Mouse (Mus musculus) midbrain, embryonic 14.5 days (tissue): ENCODE measurements at regions not wholly inside any gene's neighbourhood (a gene's known extent, or its start where the extent isn't known, plus 50 kb on each side); places are given as distances from the start of the nearest gene placed in this dataset.

Experiments
- ATAC-seq: fragments of 200-750 bp; cut with Nextera tagmentation; 2 replicates; pipeline ENCODE4 v1.8.0; 2017; ENCODE audit warnings: moderate number of reproducible peaks, moderate library complexity; ENCODE audit not compliant: low FRiP score, low TSS enrichment
- DNase-seq: peaks from one replicate; pipeline ENCODE4 v3.0.0-alpha.2; 2015
- H3K27ac ChIP-seq: fragments of 300-500 bp; sonication (generic); replicated peaks from 2 replicates; pipeline ENCODE4 v1.5.1; 2014; ENCODE audit warnings: mild to moderate bottlenecking, low read depth, low read length, moderate library complexity
- H3K27me3 ChIP-seq: fragments of 300-500 bp; sonication (generic); 2 replicates; pipeline ENCODE4 v1.6.1; 2014; ENCODE audit warnings: low read length, control low read depth, mixed read lengths; ENCODE audit not compliant: control insufficient read depth, insufficient read depth
- H3K36me3 ChIP-seq: fragments of 300-500 bp; sonication (generic); 2 replicates; pipeline ENCODE4 v1.6.1; 2014; ENCODE audit warnings: low read length, control low read depth; ENCODE audit not compliant: control insufficient read depth, insufficient read depth
- H3K4me1 ChIP-seq: fragments of 300-500 bp; sonication (generic); 2 replicates; pipeline ENCODE4 v1.6.1; 2014; ENCODE audit warnings: mild to moderate bottlenecking, antibody characterized with exemption, low read length, control low read depth; ENCODE audit not compliant: control insufficient read depth, insufficient read depth
- H3K4me2 ChIP-seq: fragments of 300-500 bp; sonication (generic); 2 replicates; pipeline ENCODE4 v1.6.1; 2014; ENCODE audit warnings: mild to moderate bottlenecking, low read length, moderate library complexity
- H3K4me3 ChIP-seq: fragments of 300-500 bp; sonication (generic); replicated peaks from 2 replicates; pipeline ENCODE4 v1.5.1; 2014; ENCODE audit warnings: low read depth, low read length
- H3K9ac ChIP-seq: fragments of 300-500 bp; sonication (generic); replicated peaks from 2 replicates; pipeline ENCODE4 v1.6.1; 2014; ENCODE audit warnings: mild to moderate bottlenecking, low read length, moderate library complexity
- H3K9me3 ChIP-seq: fragments of 300-500 bp; sonication (generic); 2 replicates; pipeline ENCODE4 v1.6.1; 2016; ENCODE audit warnings: low read length, control low read depth, mixed read lengths; ENCODE audit not compliant: control insufficient read depth
- WGBS: fragments of 180-500 bp; shearing (Covaris S2); extraction: QIAGEN DNeasy Blood & Tissue Kit; methylation state at CpG from one replicate; pipeline ENCODE4 v1.1.7; 2014; 5-methylcytosine and 5-hydroxymethylcytosine counted together

DNA sequence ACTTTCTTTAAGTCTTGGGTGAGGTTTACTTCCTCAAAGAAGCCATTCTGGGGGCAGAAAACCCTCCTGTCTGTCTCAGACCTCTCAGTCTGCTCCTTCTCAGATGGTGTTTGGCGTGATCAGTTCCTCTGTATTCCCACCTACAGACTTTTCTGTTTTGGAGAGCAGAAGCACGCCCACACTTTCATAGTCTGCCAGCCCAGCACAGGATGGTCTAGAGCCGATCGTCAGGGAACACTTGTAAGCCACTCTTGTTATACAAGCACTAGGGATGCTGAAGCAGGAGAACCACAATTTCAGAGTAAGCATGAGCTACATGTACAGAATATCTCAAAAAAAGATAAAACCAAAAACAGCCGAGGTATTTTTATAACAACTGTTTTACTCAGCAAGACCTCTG lies 410.4 kb downstream of the Efna5 start:
- Histone ChIP-seq H3K27ac (no peak overlapping the region), H3K27me3 (no peaks in the 10 kb centered on the region), H3K9ac (no peak overlapping the region), H3K36me3 (no peaks in the 10 kb centered on the region), H3K4me3 (no peak overlapping the region), H3K4me1 (no peaks in the 10 kb centered on the region), H3K4me2 (no peak overlapping the region), H3K9me3 (no peaks in the 10 kb centered on the region)
- ATAC-seq (no peak), DNase-seq (no peak)
- WGBS = 91% methylated on average over 5 of the region's 5 CpGs

DNA sequence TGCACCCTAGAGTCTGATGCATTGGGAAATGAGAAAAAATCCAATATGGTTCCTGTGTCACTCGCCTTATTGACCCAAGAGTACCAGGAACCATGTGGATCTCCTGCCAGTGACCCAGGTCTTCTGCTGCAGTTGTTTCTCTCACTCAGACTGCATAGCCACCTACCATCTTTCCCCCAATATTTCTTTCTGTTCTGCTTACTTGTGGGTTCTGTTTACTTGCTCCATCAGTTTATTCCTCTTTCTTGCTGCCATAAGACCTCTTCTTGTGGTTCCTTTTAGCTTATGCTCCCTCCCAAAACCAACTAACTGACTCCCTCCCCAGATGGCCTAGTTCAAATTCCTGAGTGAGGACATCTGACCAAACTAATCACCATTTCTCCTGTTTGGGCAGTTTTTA lies 411.8 kb downstream of the Efna5 start:
- Histone ChIP-seq H3K4me3 (no peak overlapping the region), H3K27ac (no peak overlapping the region), H3K36me3 (no peaks in the 10 kb centered on the region), H3K9ac (no peak overlapping the region), H3K9me3 (no peaks in the 10 kb centered on the region), H3K4me2 (no peak overlapping the region), H3K4me1 (no peaks in the 10 kb centered on the region), H3K27me3 (no peaks in the 10 kb centered on the region)
- WGBS = 94% methylated on average over 1 of the region's 1 CpGs
- no peak for DNase-seq
- ATAC-seq = no peak

DNA sequence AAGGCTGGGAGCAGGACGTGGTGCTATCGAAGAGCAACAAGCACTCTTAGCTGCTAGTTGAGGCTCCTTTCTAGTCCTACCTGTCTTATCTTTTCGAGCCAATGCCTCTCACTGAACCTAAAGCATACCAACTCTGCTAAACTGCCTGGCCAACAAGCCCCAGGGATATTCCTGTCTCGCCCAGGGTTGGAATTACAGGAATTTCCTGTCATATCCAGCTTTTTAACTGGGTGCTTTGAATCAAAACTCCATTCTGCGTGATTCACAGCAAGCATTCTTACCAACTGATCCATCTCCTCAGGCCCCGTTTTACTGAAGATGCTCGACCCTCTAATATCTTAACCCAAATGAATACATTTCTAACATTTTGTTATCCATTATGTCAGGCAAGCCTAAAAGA lies 412.3 kb downstream of the Efna5 start:
- Histone ChIP-seq H3K27ac (no peak overlapping the region), H3K4me1 (no peaks in the 10 kb centered on the region), H3K27me3 (no peaks in the 10 kb centered on the region), H3K4me2 (no peak overlapping the region), H3K9me3 (no peaks in the 10 kb centered on the region), H3K4me3 (no peak overlapping the region), H3K9ac (no peak overlapping the region), H3K36me3 (no peaks in the 10 kb centered on the region)
- DNase-seq = no peak
- WGBS = 85% methylated on average over 7 of the region's 7 CpGs
- ATAC-seq = no peak

DNA sequence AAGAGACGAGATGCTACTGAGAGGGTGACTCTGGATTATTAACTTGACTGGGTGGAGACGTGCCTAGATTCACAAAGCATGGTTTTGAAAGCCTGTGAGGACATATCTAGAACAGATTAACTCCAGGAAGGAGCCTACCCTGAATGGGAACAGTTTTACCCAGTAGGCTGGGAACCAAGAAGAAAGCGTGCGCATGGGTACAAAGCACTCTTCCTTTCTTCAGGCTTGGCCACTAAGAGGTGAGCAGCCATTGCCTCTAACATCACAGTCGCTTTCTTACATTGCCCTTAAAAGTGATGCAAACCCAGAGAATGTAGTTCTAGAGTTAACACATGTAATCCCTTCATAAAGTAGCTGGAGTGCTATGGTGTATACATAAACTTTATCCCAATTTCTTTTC lies 414.0 kb downstream of the Efna5 start:
- H3K9me3 ChIP-seq = no peaks in the 10 kb centered on the region
- no peak for DNase-seq
- WGBS = 85% methylated on average over 5 of the region's 5 CpGs

DNA sequence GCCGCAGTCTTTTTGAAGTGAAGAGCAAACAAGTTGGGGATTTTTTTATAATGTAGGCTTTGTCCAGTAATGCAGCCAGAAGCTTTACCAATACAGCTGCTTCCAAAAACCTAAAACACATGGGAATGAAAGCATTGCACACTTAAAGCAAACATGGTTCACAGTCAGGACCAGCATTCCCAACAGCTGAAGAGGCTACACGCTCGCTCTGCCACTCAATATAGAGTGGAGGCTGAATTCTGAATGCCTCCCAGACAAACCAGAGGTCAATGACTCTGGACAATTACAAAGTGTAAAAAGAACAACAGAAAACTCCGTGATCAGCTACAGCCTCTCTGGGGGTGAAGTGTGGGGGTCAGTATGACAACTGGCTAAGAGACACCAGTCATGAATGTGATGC lies 416.1 kb downstream of the Efna5 start:
- no peaks in the 10 kb centered on the region for H3K36me3 ChIP-seq
- no peak for ATAC-seq
- H3K4me1 ChIP-seq = no peaks in the 10 kb centered on the region

More for the DNA sequence above, 414.0 kb downstream of the Efna5 start:
- H3K9ac ChIP-seq = no peak overlapping the region
- no peaks in the 10 kb centered on the region for H3K36me3 ChIP-seq
- no peaks in the 10 kb centered on the region for H3K4me1 ChIP-seq
- no peak overlapping the region for H3K27ac ChIP-seq
- H3K4me2 ChIP-seq = no peak overlapping the region
- no peaks in the 10 kb centered on the region for H3K27me3 ChIP-seq
- no peak for ATAC-seq
- no peak overlapping the region for H3K4me3 ChIP-seq

DNA sequence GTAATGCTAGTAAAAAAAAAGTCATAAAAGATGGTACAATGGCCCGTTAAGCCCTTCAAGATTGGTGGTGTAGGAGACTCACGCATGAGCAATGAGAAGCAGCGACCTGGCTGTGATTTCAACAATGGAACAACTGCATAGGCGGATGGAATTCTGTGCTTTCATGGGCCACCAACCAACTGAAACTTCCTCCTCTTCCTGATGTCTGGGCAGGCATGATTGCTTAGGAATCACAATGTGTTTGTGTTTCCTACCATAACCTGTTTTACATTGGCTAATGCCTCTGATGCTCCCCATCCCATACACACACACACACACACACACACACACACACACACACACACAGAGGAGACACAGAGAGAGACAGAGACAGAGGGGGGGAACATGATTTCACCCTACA lies 416.9 kb downstream of the Efna5 start:
- no peaks in the 10 kb centered on the region for H3K36me3 ChIP-seq
- no peak overlapping the region for H3K9ac ChIP-seq
- WGBS = 59% methylated on average over 4 of the region's 4 CpGs
- no peaks in the 10 kb centered on the region for H3K27me3 ChIP-seq
- H3K27ac ChIP-seq = no peak overlapping the region
- no peak for ATAC-seq
- no peak overlapping the region for H3K4me2 ChIP-seq
- no peak for DNase-seq
- H3K4me3 ChIP-seq = no peak overlapping the region
- no peaks in the 10 kb centered on the region for H3K4me1 ChIP-seq
- no peaks in the 10 kb centered on the region for H3K9me3 ChIP-seq

More for the DNA sequence above, 416.1 kb downstream of the Efna5 start:
- Histone ChIP-seq H3K9me3 (no peaks in the 10 kb centered on the region), H3K4me3 (no peak overlapping the region), H3K9ac (no peak overlapping the region), H3K27me3 (no peaks in the 10 kb centered on the region), H3K4me2 (no peak overlapping the region), H3K27ac (no peak overlapping the region)
- no peak for DNase-seq
- 78% methylated on average over 4 of the region's 4 CpGs for WGBS

DNA sequence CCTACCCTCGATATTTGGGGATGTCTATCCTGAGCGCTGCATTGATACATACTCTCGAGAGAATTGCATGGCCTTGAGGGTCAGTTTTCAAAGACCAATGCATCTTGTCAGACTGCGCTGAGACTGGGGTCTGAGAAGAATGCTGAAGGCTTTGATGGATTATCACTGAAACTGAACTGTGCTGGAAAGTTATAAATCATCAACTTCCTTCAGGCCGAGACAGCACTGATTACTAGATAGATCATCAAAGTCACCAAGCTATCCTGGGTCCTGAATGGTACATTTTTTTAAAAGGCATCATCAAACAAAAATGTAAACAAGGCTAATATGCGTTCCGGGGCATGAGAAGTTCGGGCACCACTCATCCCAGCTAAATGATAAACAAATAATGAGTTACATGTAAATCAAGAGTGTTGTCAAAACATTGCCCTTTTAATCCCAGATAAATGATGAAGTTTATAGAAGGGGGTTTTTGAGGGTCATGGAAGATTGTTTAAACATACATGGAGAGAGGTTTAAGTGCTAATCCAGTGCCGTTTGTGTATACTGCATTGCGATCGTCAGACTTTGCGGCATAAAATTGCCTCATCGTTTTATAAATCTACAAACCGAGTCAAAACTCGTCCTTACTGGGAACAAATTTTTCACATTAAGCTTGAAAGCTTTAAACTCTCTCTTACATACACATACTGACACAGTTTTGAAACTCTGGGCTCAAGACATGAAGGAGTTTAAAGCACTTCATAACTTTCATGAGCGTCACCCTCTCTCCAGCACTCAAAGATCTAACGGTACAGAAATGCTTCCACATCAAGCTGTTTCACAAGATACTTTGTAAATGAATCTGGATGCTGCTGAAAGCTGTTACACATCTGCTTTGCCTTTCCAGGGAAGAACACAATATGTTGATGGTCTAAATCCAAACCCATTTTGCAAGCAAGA lies 419.5 kb downstream of the Efna5 start:
- Histone ChIP-seq H3K4me1 (no peaks in the 10 kb centered on the region), H3K4me3 (no peak overlapping the region), H3K36me3 (no peaks in the 10 kb centered on the region), H3K9ac (no peak overlapping the region), H3K4me2 (no peak overlapping the region), H3K9me3 (no peaks in the 10 kb centered on the region), H3K27me3 (no peaks in the 10 kb centered on the region), H3K27ac (no peak overlapping the region)
- 92% methylated on average over 17 of the region's 17 CpGs for WGBS
- DNase-seq = no peak
- ATAC-seq = no peak

DNA sequence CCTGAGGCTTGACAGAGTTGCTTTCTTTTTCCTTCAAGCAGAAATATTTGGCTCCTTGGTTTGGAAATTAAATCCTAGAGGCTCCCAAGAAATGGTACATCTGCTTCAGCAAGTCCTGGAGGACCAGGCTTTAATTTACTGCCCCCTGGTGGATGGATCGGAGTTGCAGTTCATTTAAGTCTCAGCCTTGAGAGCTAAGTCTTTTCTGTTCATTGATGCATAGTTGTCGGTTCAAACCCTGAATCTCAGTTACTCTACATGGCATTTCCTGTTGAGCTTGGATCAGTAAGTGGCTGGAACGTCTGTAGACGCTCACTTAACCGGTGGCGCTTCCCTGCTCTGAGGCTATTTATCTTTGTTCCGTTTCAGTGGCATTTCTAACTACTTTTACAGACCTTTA lies 422.2 kb downstream of the Efna5 start:
- WGBS = 40% methylated on average over 7 of the region's 7 CpGs
- Histone ChIP-seq H3K4me1 (no peaks in the 10 kb centered on the region), H3K9ac (no peak overlapping the region), H3K27ac (no peak overlapping the region), H3K27me3 (no peaks in the 10 kb centered on the region), H3K4me2 (no peak overlapping the region), H3K4me3 (no peak overlapping the region), H3K9me3 (no peaks in the 10 kb centered on the region), H3K36me3 (no peaks in the 10 kb centered on the region)
- DNase-seq = peak; percentile 72
- no peak for ATAC-seq

DNA sequence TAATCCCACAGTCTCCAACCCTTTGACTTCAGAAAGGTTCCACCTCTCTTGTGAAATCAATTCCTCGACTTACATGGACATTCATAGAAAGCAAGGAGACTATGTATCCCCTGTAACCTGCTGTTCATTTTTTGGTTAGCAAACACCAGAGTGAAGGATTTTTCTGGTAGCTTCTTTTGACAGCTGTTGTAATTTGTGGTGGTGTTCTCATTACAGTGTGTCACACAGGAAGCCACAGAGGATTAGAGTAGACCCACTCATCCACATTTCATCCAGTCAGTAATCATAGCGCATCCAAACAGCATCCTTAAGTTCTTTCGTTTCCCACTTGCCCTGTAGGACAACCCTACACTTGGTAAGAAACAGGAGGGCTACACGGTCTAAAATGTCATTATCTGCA lies 443.1 kb downstream of the Efna5 start:
- no peak overlapping the region for H3K4me3 ChIP-seq
- H3K9ac ChIP-seq = no peak overlapping the region
- DNase-seq (no peak), ATAC-seq (no peak)
- H3K36me3 ChIP-seq = no peaks in the 10 kb centered on the region
- H3K27me3 ChIP-seq = no peaks in the 10 kb centered on the region
- no peaks in the 10 kb centered on the region for H3K4me1 ChIP-seq
- WGBS = 93% methylated on average over 4 of the region's 4 CpGs
- H3K4me2 ChIP-seq = no peak overlapping the region
- no peak overlapping the region for H3K27ac ChIP-seq
- H3K9me3 ChIP-seq = no peaks in the 10 kb centered on the region
